Comparison of ENCODE assay signal across 8 mouse cellular contexts in genomic region chr6:30307691-30308090, GRCm38 (mm10). TPM values are rescaled to one million over a fixed set of nuclear protein-coding genes. Genes with fewer than 3 reads are reported as not detected.
DNase-seq lines count a peak whose midpoint lies in the region; ATAC-seq lines count a peak whose summit lies in the region.
"Had no signal": no experiment of that assay in that cellular context is flagged by ENCODE, and none has a peak within 500 bp of the region (broad histone marks: within the 10 kb centered on the region; RNA-seq: fewer than 3 reads in every experiment).

No protein-coding gene starts in this region.

- ATAC-seq in hindbrain, embryonic 11.5 days (ENCODE audit: low FRiP score): no peak
- ATAC-seq in hindbrain, embryonic 14.5 days (ENCODE audit: low FRiP score): no peak

- no peaks in the 10 kb centered on the region for H3K9me3 ChIP-seq in hindbrain, embryonic 11.5 days (ENCODE audit: control insufficient read depth, low read length)
- no peaks in the 10 kb centered on the region for H3K9me3 ChIP-seq in hindbrain, embryonic 14.5 days (ENCODE audit: control insufficient read depth, low read length)
- H3K9me3 ChIP-seq: limb, embryonic 15.5 days had no signal

- no peak overlapping the region for H3K4me3 ChIP-seq in hindbrain, embryonic 11.5 days (ENCODE audit: low read depth, low read length)
- H3K4me3 ChIP-seq in hindbrain, embryonic 14.5 days (replicated peaks; ENCODE audit: low read length): no peak overlapping the region
- H3K4me3 ChIP-seq: limb, embryonic 15.5 days had no signal

- WGBS in hindbrain, embryonic 11.5 days: 65% methylated on average over 9 of the region's 9 CpGs
- 79% methylated on average over 9 of the region's 9 CpGs for WGBS in hindbrain, embryonic 14.5 days

- H3K4me2 ChIP-seq in hindbrain, embryonic 11.5 days (replicated peaks; ENCODE audit: low read depth, low read length): no peak overlapping the region
- no peak overlapping the region for H3K4me2 ChIP-seq in hindbrain, embryonic 14.5 days (replicated peaks)
- H3K4me2 ChIP-seq: limb, embryonic 15.5 days had no signal

- H3K27ac ChIP-seq in hindbrain, embryonic 11.5 days (ENCODE audit: low read depth, low read length): no peak overlapping the region
- no peak overlapping the region for H3K27ac ChIP-seq in hindbrain, embryonic 14.5 days
- H3K27ac ChIP-seq: limb, embryonic 15.5 days had no signal

- no peaks in the 10 kb centered on the region for H3K4me1 ChIP-seq in hindbrain, embryonic 11.5 days (replicated peaks; ENCODE audit: control insufficient read depth, insufficient read depth, low read length)
- no peaks in the 10 kb centered on the region for H3K4me1 ChIP-seq in hindbrain, embryonic 14.5 days (replicated peaks; ENCODE audit: control insufficient read depth, insufficient read depth, low read length)

- no peaks in the 10 kb centered on the region for H3K27me3 ChIP-seq in hindbrain, embryonic 11.5 days (ENCODE audit: control insufficient read depth, insufficient read depth, low read length)
- H3K27me3 ChIP-seq in hindbrain, embryonic 14.5 days (ENCODE audit: control insufficient read depth, insufficient read depth, low read length): no peaks in the 10 kb centered on the region
- H3K27me3 ChIP-seq: limb, embryonic 15.5 days had no signal

- peak; percentile 86 for DNase-seq in NIH3T3 (ENCODE audit: low read depth)
- DNase-seq in c-Kit-negative CD71-positive TER-119-positive erythroid progenitor cells, embryonic 14.5 days (ENCODE audit: low read depth, low spot score): peak; percentile 78
- peak; percentile 23 for DNase-seq in heart, postnatal 25 days (ENCODE audit: low spot score)
- peak; percentile 41 for DNase-seq in lung, postnatal 14 days
- no peak for DNase-seq in T-cell, adult 2 months (ENCODE audit: low spot score)
- no peak for DNase-seq in hindbrain, embryonic 11.5 days (ENCODE audit: low spot score)
- DNase-seq in hindbrain, embryonic 14.5 days (ENCODE audit: low spot score): no peak

- H3K9ac ChIP-seq in hindbrain, embryonic 11.5 days (ENCODE audit: low read depth, low read length): no peak overlapping the region
- H3K9ac ChIP-seq in hindbrain, embryonic 14.5 days: no peak overlapping the region
- H3K9ac ChIP-seq: limb, embryonic 15.5 days had no signal

- intact Hi-C loops in heart, postnatal 25 days (cut with DNase I): no loop called here

- no peaks in the 10 kb centered on the region for H3K36me3 ChIP-seq in hindbrain, embryonic 11.5 days (ENCODE audit: control insufficient read depth, insufficient read depth, low read length)
- no peaks in the 10 kb centered on the region for H3K36me3 ChIP-seq in hindbrain, embryonic 14.5 days (replicated peaks; ENCODE audit: control insufficient read depth, insufficient read depth)
- H3K36me3 ChIP-seq: limb, embryonic 15.5 days had no signal

RNA-seq across cellular contexts. Expression of gene Ube2h, which starts 3.4 kb away (rescaled TPM):
- total RNA-seq in heart, postnatal 25 days (2021): 10 to 100 TPM; 64.4 to 80.8 TPM
- polyA plus RNA-seq in hindbrain, embryonic 11.5 days (2014; fragmentation: Nextera tagmentation; extraction: Ambion mirVana): 54.9 and 56.1 TPM in 2 replicates
- polyA plus RNA-seq in hindbrain, embryonic 14.5 days (2014; fragmentation: Nextera tagmentation; extraction: Ambion mirVana): 68.2 and 69.4 TPM in 2 replicates

Comparison
In these comparisons a context has a peak if more than half of its experiments do, and no peak if none do; other contexts are left out.
1. DNase-seq: peak in NIH3T3 (single experiment), c-Kit-negative CD71-positive TER-119-positive erythroid progenitor cells, embryonic 14.5 days (single experiment), heart, postnatal 25 days (single experiment) and lung, postnatal 14 days (single experiment); none in T-cell, adult 2 months (single experiment), hindbrain, embryonic 11.5 days (single experiment) and hindbrain, embryonic 14.5 days (single experiment).